Mouse (Mus musculus) midbrain, embryonic 12.5 days (tissue): ENCODE results near the gene Dock10. TPM values are rescaled to one million over a fixed set of nuclear protein-coding genes. Genes with fewer than 3 reads are reported as not detected.

Experiments used
- ATAC-seq: fragments of 200-750 bp; cut with Nextera tagmentation; 2 replicates; pipeline ENCODE4 v1.8.0; 2017; ENCODE audit warnings: low read depth, moderate TSS enrichment, moderate library complexity; ENCODE audit not compliant: low FRiP score
- H3K27ac ChIP-seq: fragments of 300-500 bp; sonication (generic); replicated peaks from 2 replicates; pipeline ENCODE4 v1.5.1; 2016; ENCODE audit warnings: mild to moderate bottlenecking
- H3K27me3 ChIP-seq: fragments of 300-500 bp; sonication (generic); 2 replicates; pipeline ENCODE4 v1.6.1; 2016; ENCODE audit warnings: mild to moderate bottlenecking
- H3K36me3 ChIP-seq: fragments of 300-500 bp; sonication (generic); 2 replicates; pipeline ENCODE4 v1.6.1; 2016
- H3K4me1 ChIP-seq: fragments of 300-500 bp; sonication (generic); 2 replicates; pipeline ENCODE4 v1.6.1; 2016
- H3K4me2 ChIP-seq: fragments of 300-500 bp; sonication (generic); replicated peaks from 2 replicates; pipeline ENCODE4 v1.6.1; 2016; ENCODE audit warnings: mild to moderate bottlenecking, moderate library complexity
- H3K4me3 ChIP-seq: fragments of 300-500 bp; sonication (generic); 2 replicates; pipeline ENCODE4 v1.5.1; 2016; ENCODE audit warnings: mild to moderate bottlenecking
- H3K9ac ChIP-seq: fragments of 300-500 bp; sonication (generic); replicated peaks from 2 replicates; pipeline ENCODE4 v1.6.1; 2016; ENCODE audit warnings: mild to moderate bottlenecking, moderate library complexity
- H3K9me3 ChIP-seq: fragments of 300-500 bp; sonication (generic); 2 replicates; pipeline ENCODE4 v1.6.1; 2016; ENCODE audit warnings: mild to moderate bottlenecking
- WGBS: fragments of 180-500 bp; shearing (Covaris S2); methylation state at CpG from one replicate; pipeline ENCODE4 v1.1.7; 2016; 5-methylcytosine and 5-hydroxymethylcytosine counted together
- polyA plus RNA-seq: library from polyadenylated mRNA; unstranded; fragments of >200 nt; fragmentation: Nextera tagmentation; extraction: Ambion mirVana; gene quantifications from 2 replicates; pipeline ENCODE4 v1.2.1, GENCODE M21; 2016

The Dock10 gene
- polyA plus RNA-seq, 1 experiment from 2014 or later = 2.7 TPM

GRCm38 (mm10) chr1:80625371-80625770 lies 133.0 kb downstream of the Dock10 start:
- no peaks in the 10 kb centered on the region for H3K9me3 ChIP-seq
- ATAC-seq = no peak
- peaks cover 2% of the 10 kb centered on the region; the same call in 1 of the 2 replicates for H3K4me1 ChIP-seq
- H3K27me3 ChIP-seq = no peaks in the 10 kb centered on the region
- H3K36me3 ChIP-seq = no peaks in the 10 kb centered on the region
- H3K4me2 ChIP-seq = no peak overlapping the region
- 76% methylated on average over 1 of the region's 1 CpGs for WGBS
- H3K27ac ChIP-seq = no peak overlapping the region
- H3K9ac ChIP-seq = no peak overlapping the region
- no peak overlapping the region for H3K4me3 ChIP-seq

- Histone ChIP-seq H3K4me1 (no peaks in the 10 kb centered on the region), H3K27ac (no peak overlapping the region), H3K36me3 (no peaks in the 10 kb centered on the region), H3K4me2 (no peak overlapping the region), H3K4me3 (no peak overlapping the region), H3K27me3 (no peaks in the 10 kb centered on the region), H3K9ac (no peak overlapping the region), H3K9me3 (no peaks in the 10 kb centered on the region)
- no peak for ATAC-seq
- WGBS = 65% methylated on average over 4 of the region's 4 CpGs
Observed at GRCm38 (mm10) chr1:80624552-80624951, 133.8 kb downstream of the Dock10 start.

- 86% methylated on average over 1 of the region's 1 CpGs for WGBS
- no peaks in the 10 kb centered on the region for H3K9me3 ChIP-seq
- no peak for ATAC-seq
Observed at GRCm38 (mm10) chr1:80622646-80623045, 135.7 kb downstream of the Dock10 start.

GRCm38 (mm10) chr1:80619100-80619499 lies 139.2 kb downstream of the Dock10 start:
- Histone ChIP-seq H3K4me2 (no peak overlapping the region), H3K27me3 (no peaks in the 10 kb centered on the region), H3K9me3 (no peaks in the 10 kb centered on the region), H3K9ac (no peak overlapping the region), H3K4me3 (no peak overlapping the region), H3K27ac (no peak overlapping the region), H3K36me3 (no peaks in the 10 kb centered on the region), H3K4me1 (no peaks in the 10 kb centered on the region)
- no peak for ATAC-seq
- WGBS = 83% methylated on average over 2 of the region's 2 CpGs

More at GRCm38 (mm10) chr1:80622646-80623045, 135.7 kb downstream of the Dock10 start:
- H3K27ac ChIP-seq = no peak overlapping the region
- H3K36me3 ChIP-seq = no peaks in the 10 kb centered on the region
- H3K4me2 ChIP-seq = no peak overlapping the region
- H3K4me1 ChIP-seq = no peaks in the 10 kb centered on the region
- H3K4me3 ChIP-seq = no peak overlapping the region
- no peaks in the 10 kb centered on the region for H3K27me3 ChIP-seq
- no peak overlapping the region for H3K9ac ChIP-seq

GRCm38 (mm10) chr1:80616671-80617070 lies 141.7 kb downstream of the Dock10 start:
- Histone ChIP-seq H3K27ac (no peak overlapping the region), H3K4me1 (no peaks in the 10 kb centered on the region), H3K36me3 (no peaks in the 10 kb centered on the region), H3K9ac (no peak overlapping the region), H3K27me3 (no peaks in the 10 kb centered on the region), H3K9me3 (no peaks in the 10 kb centered on the region), H3K4me2 (no peak overlapping the region), H3K4me3 (no peak overlapping the region)
- ATAC-seq = no peak
- 91% methylated on average over 5 of the region's 5 CpGs for WGBS

- Histone ChIP-seq H3K36me3 (no peaks in the 10 kb centered on the region), H3K9ac (no peak overlapping the region), H3K9me3 (no peaks in the 10 kb centered on the region), H3K4me2 (no peak overlapping the region), H3K27me3 (no peaks in the 10 kb centered on the region), H3K27ac (no peak overlapping the region), H3K4me1 (no peaks in the 10 kb centered on the region), H3K4me3 (no peak overlapping the region)
- no peak for ATAC-seq
- 96% methylated on average over 5 of the region's 5 CpGs for WGBS
Observed at GRCm38 (mm10) chr1:80614750-80615149, 143.6 kb downstream of the Dock10 start.

GRCm38 (mm10) chr1:80613395-80614011 lies 144.8 kb downstream of the Dock10 start:
- no peak for ATAC-seq
- Histone ChIP-seq H3K9me3 (no peaks in the 10 kb centered on the region), H3K36me3 (no peaks in the 10 kb centered on the region), H3K27me3 (no peaks in the 10 kb centered on the region), H3K4me1 (no peaks in the 10 kb centered on the region), H3K9ac (no peak overlapping the region), H3K4me3 (no peak overlapping the region), H3K4me2 (no peak overlapping the region), H3K27ac (no peak overlapping the region)
- WGBS = 87% methylated on average over 4 of the region's 4 CpGs

- no peak overlapping the region for H3K9ac ChIP-seq
- H3K4me2 ChIP-seq = no peak overlapping the region
- no peaks in the 10 kb centered on the region for H3K36me3 ChIP-seq
- 78% methylated on average over 4 of the region's 4 CpGs for WGBS
- H3K27ac ChIP-seq = no peak overlapping the region
- no peaks in the 10 kb centered on the region for H3K27me3 ChIP-seq
- no peak overlapping the region for H3K4me3 ChIP-seq
- ATAC-seq = no peak
- no peaks in the 10 kb centered on the region for H3K9me3 ChIP-seq
- H3K4me1 ChIP-seq = no peaks in the 10 kb centered on the region
Observed at GRCm38 (mm10) chr1:80607546-80607945, 150.8 kb downstream of the Dock10 start.

- Histone ChIP-seq H3K4me2 (no peak overlapping the region), H3K27me3 (no peaks in the 10 kb centered on the region), H3K4me1 (no peaks in the 10 kb centered on the region), H3K36me3 (no peaks in the 10 kb centered on the region), H3K9ac (no peak overlapping the region), H3K9me3 (no peaks in the 10 kb centered on the region), H3K4me3 (no peak overlapping the region), H3K27ac (no peak overlapping the region)
- ATAC-seq = no peak
- WGBS = 75% methylated on average over 8 of the region's 8 CpGs
Observed at GRCm38 (mm10) chr1:80606131-80606754, 152.1 kb downstream of the Dock10 start.

- Histone ChIP-seq H3K9me3 (no peaks in the 10 kb centered on the region), H3K36me3 (no peaks in the 10 kb centered on the region), H3K4me2 (no peak overlapping the region), H3K27ac (no peak overlapping the region), H3K4me1 (no peaks in the 10 kb centered on the region), H3K9ac (no peak overlapping the region), H3K4me3 (no peak overlapping the region), H3K27me3 (no peaks in the 10 kb centered on the region)
- ATAC-seq = no peak
- WGBS = 81% methylated on average over 2 of the region's 2 CpGs
Observed at GRCm38 (mm10) chr1:80604332-80604731, 154.0 kb downstream of the Dock10 start.

- 88% methylated on average over 2 of the region's 2 CpGs for WGBS
- H3K4me3 ChIP-seq = no peak overlapping the region
- no peaks in the 10 kb centered on the region for H3K9me3 ChIP-seq
- ATAC-seq = no peak
- no peaks in the 10 kb centered on the region for H3K36me3 ChIP-seq
- H3K27ac ChIP-seq = no peak overlapping the region
- no peak overlapping the region for H3K4me2 ChIP-seq
- H3K9ac ChIP-seq = no peak overlapping the region
- no peaks in the 10 kb centered on the region for H3K27me3 ChIP-seq
- H3K4me1 ChIP-seq = no peaks in the 10 kb centered on the region
Observed at GRCm38 (mm10) chr1:80603081-80603480, 155.2 kb downstream of the Dock10 start.

GRCm38 (mm10) chr1:80583281-80583680 lies 175.0 kb downstream of the Dock10 start:
- WGBS = 86% methylated on average over 5 of the region's 5 CpGs
- H3K36me3 ChIP-seq = no peaks in the 10 kb centered on the region
- no peak for ATAC-seq
- H3K9me3 ChIP-seq = no peaks in the 10 kb centered on the region
- no peaks in the 10 kb centered on the region for H3K4me1 ChIP-seq
- no peak overlapping the region for H3K27ac ChIP-seq
- no peak overlapping the region for H3K4me2 ChIP-seq
- H3K9ac ChIP-seq = no peak overlapping the region
- no peaks in the 10 kb centered on the region for H3K27me3 ChIP-seq
- no peak overlapping the region for H3K4me3 ChIP-seq

- Histone ChIP-seq H3K27me3 (no peaks in the 10 kb centered on the region), H3K4me3 (no peak overlapping the region), H3K9me3 (no peaks in the 10 kb centered on the region), H3K4me2 (no peak overlapping the region), H3K4me1 (no peaks in the 10 kb centered on the region), H3K27ac (no peak overlapping the region), H3K9ac (no peak overlapping the region), H3K36me3 (no peaks in the 10 kb centered on the region)
- WGBS = 95% methylated on average over 3 of the region's 3 CpGs
- no peak for ATAC-seq
Observed at GRCm38 (mm10) chr1:80582186-80582585, 176.1 kb downstream of the Dock10 start.
